Mouse (Mus musculus) kidney, postnatal 4 days (tissue): ENCODE data around the gene Tuba1b.

Experiments used
- DNase-seq, 2 experiments: peaks; one replicate each; pipeline ENCODE4 v3.0.0; 2021; ENCODE audit warnings: mixed read lengths in 2 of 2

Gene Tuba1b

GRCm38 (mm10) chr15:98886667-98887387 is 47.5 kb downstream of the Tuba1b start:
- no peak for DNase-seq

GRCm38 (mm10) chr15:98884106-98884505 is 50.3 kb downstream of the Tuba1b start:
- no peak for DNase-seq

GRCm38 (mm10) chr15:98883661-98884060 is 50.7 kb downstream of the Tuba1b start:
- DNase-seq, result no peak

- DNase-seq, result no peak
Observed at GRCm38 (mm10) chr15:98881656-98882008, 52.7 kb downstream of the Tuba1b start.
